Comparison of ENCODE assay signal across 9 mouse cellular contexts in the genomic region with DNA sequence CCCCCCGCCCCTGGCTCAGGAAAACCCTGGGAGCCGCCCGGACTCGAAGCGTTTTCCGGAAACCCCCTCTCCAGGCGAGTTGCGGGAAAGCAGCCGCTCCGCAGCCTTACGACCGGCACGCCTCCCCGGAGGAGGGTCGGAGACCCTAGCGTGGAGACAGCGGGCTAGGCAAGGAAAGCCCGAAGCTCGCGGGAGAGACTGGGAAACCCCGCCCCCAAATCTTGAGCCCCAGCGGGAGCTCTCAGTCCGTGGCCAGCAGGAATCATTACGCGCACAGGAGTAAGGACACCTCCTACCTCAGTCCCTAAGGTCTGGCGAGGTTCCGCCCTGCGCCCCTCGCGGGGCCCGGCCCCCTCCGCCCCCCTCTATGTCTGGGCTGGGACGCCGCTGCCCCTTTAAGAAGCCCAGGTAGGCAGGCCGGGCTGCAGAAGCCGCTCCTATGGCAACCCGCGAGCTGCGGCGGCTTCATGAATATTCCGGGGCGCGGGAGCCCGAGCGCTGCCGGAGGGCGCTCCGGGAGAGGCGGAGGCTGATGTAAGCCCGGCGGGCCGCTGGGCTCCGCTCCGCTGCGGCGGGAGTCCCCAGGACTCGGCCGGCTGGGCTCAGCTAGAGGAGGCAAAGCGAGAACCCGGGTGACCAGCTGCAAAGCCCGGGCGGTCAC. TPM values are rescaled to one million over a fixed set of nuclear protein-coding genes. Genes with fewer than 3 reads are reported as not detected.
DNase-seq lines count a peak whose midpoint lies in the region; ATAC-seq lines count a peak whose summit lies in the region.
"Had no signal": no experiment of that assay in that cellular context is flagged by ENCODE, and none has a peak within 500 bp of the region (broad histone marks: within the 10 kb centered on the region; RNA-seq: fewer than 3 reads in every experiment).

No protein-coding gene starts in this region.

- H3K4me3 ChIP-seq in embryonic facial prominence, embryonic 11.5 days (ENCODE audit: low read depth, low read length), result peak overlapping the region; percentile 70
- peak overlapping the region; percentile 90 for H3K4me3 ChIP-seq in heart, embryonic 12.5 days
- peak overlapping the region; percentile 71 for H3K4me3 ChIP-seq in kidney, embryonic 16.5 days (ENCODE audit: low read length)
- peak overlapping the region; percentile 85 for H3K4me3 ChIP-seq in neural tube, embryonic 15.5 days (replicated peaks)

- H3K4me1 ChIP-seq in embryonic facial prominence, embryonic 11.5 days (ENCODE audit: control insufficient read depth, insufficient read depth, low read length), result peaks cover 6% of the 10 kb centered on the region
- peaks cover 51% of the 10 kb centered on the region for H3K4me1 ChIP-seq in heart, embryonic 12.5 days (replicated peaks)
- H3K4me1 ChIP-seq in kidney, embryonic 16.5 days (ENCODE audit: insufficient read depth, low read length), result peaks cover 17% of the 10 kb centered on the region
- H3K4me1 ChIP-seq in neural tube, embryonic 15.5 days, result peaks cover 45% of the 10 kb centered on the region

- peak overlapping the region; percentile 73 for H3K9ac ChIP-seq in embryonic facial prominence, embryonic 11.5 days (replicated peaks; ENCODE audit: low read length)
- H3K9ac ChIP-seq in heart, embryonic 12.5 days, result peak overlapping the region; percentile 89
- H3K9ac ChIP-seq in kidney, embryonic 16.5 days (replicated peaks; ENCODE audit: low read length), result peak overlapping the region; percentile 65
- peak overlapping the region; percentile 84 for H3K9ac ChIP-seq in neural tube, embryonic 15.5 days (replicated peaks)

- no peak overlapping the region; the same call in 1 of the 2 replicates for H3K27ac ChIP-seq in embryonic facial prominence, embryonic 11.5 days (replicated peaks; ENCODE audit: low read depth, low read length)
- H3K27ac ChIP-seq in heart, embryonic 12.5 days (ENCODE audit: poor library complexity, severe bottlenecking), result peak overlapping the region; percentile 87
- H3K27ac ChIP-seq in kidney, embryonic 16.5 days (ENCODE audit: low read length), result no peak overlapping the region
- peak overlapping the region; percentile 92 for H3K27ac ChIP-seq in neural tube, embryonic 15.5 days (replicated peaks)

- peak; percentile 85 for ATAC-seq in embryonic facial prominence, embryonic 11.5 days (replicated peaks; ENCODE audit: insufficient number of reproducible peaks, low FRiP score, low TSS enrichment, low read depth)
- ATAC-seq in heart, embryonic 12.5 days (ENCODE audit: insufficient number of reproducible peaks, low FRiP score), result peak; percentile 75
- peak; percentile 88 for ATAC-seq in kidney, embryonic 16.5 days (ENCODE audit: low FRiP score, low TSS enrichment)
- peak; percentile 92 for ATAC-seq in neural tube, embryonic 15.5 days (ENCODE audit: low FRiP score)
- no peak for ATAC-seq in erythroid progenitor cell, adult 5-6 weeks (replicated peaks; ENCODE audit: low FRiP score, poor library complexity, severe bottlenecking)

- H3K9me3 ChIP-seq in embryonic facial prominence, embryonic 11.5 days (replicated peaks; ENCODE audit: control insufficient read depth, low read length), result no peaks in the 10 kb centered on the region
- H3K9me3 ChIP-seq in heart, embryonic 12.5 days (replicated peaks), result no peaks in the 10 kb centered on the region
- H3K9me3 ChIP-seq in kidney, embryonic 16.5 days (ENCODE audit: low read length), result no peaks in the 10 kb centered on the region
- no peaks in the 10 kb centered on the region for H3K9me3 ChIP-seq in neural tube, embryonic 15.5 days (replicated peaks)

- H3K36me3 ChIP-seq in embryonic facial prominence, embryonic 11.5 days (replicated peaks; ENCODE audit: control insufficient read depth, insufficient read depth, low read depth, low read length), result no peaks in the 10 kb centered on the region
- no peaks in the 10 kb centered on the region for H3K36me3 ChIP-seq in heart, embryonic 12.5 days
- H3K36me3 ChIP-seq in kidney, embryonic 16.5 days (ENCODE audit: insufficient read depth, low read length), result no peaks in the 10 kb centered on the region
- H3K36me3 ChIP-seq in neural tube, embryonic 15.5 days, result 0 out of 2 replicates have a peak, but pooled peaks cover 3% of the 10 kb centered on the region

- peak; percentile 93 for DNase-seq in heart, adult 11 months
- DNase-seq in heart, adult 8-10 months (ENCODE audit: low spot score), result no peak
- DNase-seq in embryonic facial prominence, embryonic 11.5 days (ENCODE audit: low spot score), result peak; percentile 91
- peak; percentile 36 for DNase-seq in liver

- H3K4me2 ChIP-seq in embryonic facial prominence, embryonic 11.5 days (ENCODE audit: low read depth, low read length), result peak overlapping the region; percentile 87
- H3K4me2 ChIP-seq in heart, embryonic 12.5 days, result peak overlapping the region; percentile 98
- peak overlapping the region; percentile 98 for H3K4me2 ChIP-seq in kidney, embryonic 16.5 days (replicated peaks; ENCODE audit: low read depth, low read length)
- H3K4me2 ChIP-seq in neural tube, embryonic 15.5 days, result peak overlapping the region; percentile 90

- WGBS in embryonic facial prominence, embryonic 11.5 days, result under 1% methylated on average over 58 of the region's 62 CpGs
- under 1% methylated on average over 62 of the region's 62 CpGs for WGBS in heart, embryonic 12.5 days
- under 1% methylated on average over 62 of the region's 62 CpGs for WGBS in kidney, embryonic 16.5 days
- WGBS in neural tube, embryonic 15.5 days, result under 1% methylated on average over 61 of the region's 62 CpGs

- peaks cover 19% of the 10 kb centered on the region for H3K27me3 ChIP-seq in embryonic facial prominence, embryonic 11.5 days (ENCODE audit: control insufficient read depth, insufficient read depth, low read length)
- peaks cover 40% of the 10 kb centered on the region for H3K27me3 ChIP-seq in heart, embryonic 12.5 days (replicated peaks)
- H3K27me3 ChIP-seq in kidney, embryonic 16.5 days (ENCODE audit: insufficient read depth, low read length), result peaks cover 71% of the 10 kb centered on the region
- H3K27me3 ChIP-seq in neural tube, embryonic 15.5 days (replicated peaks), result peaks cover 22% of the 10 kb centered on the region

RNA-seq across cellular contexts. Expression of gene Hcn4, which starts 0.7 kb away (rescaled TPM):
- total RNA-seq in heart, adult 8-10 months (2022), result 10 to 100 TPM in 1 of 4 experiments, 1 to 10 TPM in 3; 5.5 to 11.1 (median 7.2) TPM
- 0.39 and 0.41 TPM in 2 replicates for polyA plus RNA-seq in embryonic facial prominence, embryonic 11.5 days (2014; fragmentation: Nextera tagmentation; extraction: Ambion mirVana)
- polyA plus RNA-seq in heart, embryonic 12.5 days (2016; fragmentation: Nextera tagmentation; extraction: Ambion mirVana), result 2.3 and 2.5 TPM in 2 replicates
- 0.34 and 0.39 TPM in 2 replicates for polyA plus RNA-seq in kidney, embryonic 16.5 days (2015; fragmentation: Nextera tagmentation; extraction: Ambion mirVana)
- polyA plus RNA-seq in neural tube, embryonic 15.5 days (2015; fragmentation: Nextera tagmentation; extraction: Ambion mirVana), result 2.9 and 4.0 TPM in 2 replicates
- total RNA-seq in erythroid progenitor cell, adult 5-6 weeks (2015; ENCODE audit: low replicate concordance), result not detected in 2 replicates
- total RNA-seq in erythroid progenitor cell, adult 5-6 weeks (2017; ENCODE audit: low replicate concordance), result not detected in 2 replicates
- polyA plus RNA-seq: C2C12 had no signal

Comparison
In these comparisons a context has a peak if more than half of its experiments do, and no peak if none do; other contexts are left out.
1. H3K27ac ChIP-seq: peak in heart, embryonic 12.5 days (single experiment) and neural tube, embryonic 15.5 days (single experiment); none in embryonic facial prominence, embryonic 11.5 days (single experiment) and kidney, embryonic 16.5 days (single experiment).
2. Peak in every context shown above with its lines, with median percentiles within 50 percentile points of each other: H3K4me2 ChIP-seq, H3K4me3 ChIP-seq and H3K9ac ChIP-seq.